18 mouse cellular contexts compared by ENCODE assay signal in the genomic region with DNA sequence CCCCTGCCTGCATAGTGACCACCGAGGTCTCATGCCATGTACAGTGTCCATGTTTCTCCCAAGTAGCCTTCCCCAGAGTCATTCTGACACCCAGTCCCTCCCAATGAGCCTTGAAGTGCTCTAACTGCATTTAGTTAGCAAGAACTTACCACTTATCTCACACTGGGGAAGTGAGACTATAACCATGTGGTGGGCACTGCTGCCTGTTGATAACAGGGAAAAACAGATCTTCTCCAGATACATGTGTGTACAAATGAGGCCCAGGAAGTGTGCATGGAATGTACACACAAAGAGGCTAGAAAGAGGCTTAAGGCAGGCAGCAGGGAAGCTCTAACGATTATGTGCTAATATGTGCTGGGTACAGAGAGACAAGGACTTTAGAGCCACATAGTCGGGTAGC.
DNase-seq lines count a peak whose midpoint lies in the region; ATAC-seq lines count a peak whose summit lies in the region.
"Had no signal": no experiment of that assay in that cellular context is flagged by ENCODE, and none has a peak within 500 bp of the region (broad histone marks: within the 10 kb centered on the region; RNA-seq: fewer than 3 reads in every experiment).

No protein-coding gene starts in this region.

- H3K4me3 ChIP-seq in liver, embryonic 11.5 days (ENCODE audit: low read depth, low read length): no peak overlapping the region
- no peak overlapping the region for H3K4me3 ChIP-seq in stomach, embryonic 15.5 days (replicated peaks)
- H3K4me3 ChIP-seq: embryonic facial prominence, embryonic 15.5 days; heart, embryonic 13.5 days had no signal

- peak overlapping the region; percentile 53 for H3K4me2 ChIP-seq in liver, embryonic 11.5 days
- no peak overlapping the region for H3K4me2 ChIP-seq in stomach, embryonic 15.5 days
- H3K4me2 ChIP-seq: embryonic facial prominence, embryonic 15.5 days; heart, embryonic 13.5 days had no signal

- no peaks in the 10 kb centered on the region for H3K27me3 ChIP-seq in liver, embryonic 11.5 days (replicated peaks; ENCODE audit: control insufficient read depth, insufficient read depth, low read length)
- H3K27me3 ChIP-seq in stomach, embryonic 15.5 days (replicated peaks): no peaks in the 10 kb centered on the region
- H3K27me3 ChIP-seq: embryonic facial prominence, embryonic 15.5 days had no signal

- H3K36me3 ChIP-seq in liver, embryonic 11.5 days (ENCODE audit: control insufficient read depth, insufficient read depth, low read length): no peaks in the 10 kb centered on the region
- H3K36me3 ChIP-seq in stomach, embryonic 15.5 days: no peaks in the 10 kb centered on the region
- H3K36me3 ChIP-seq: embryonic facial prominence, embryonic 15.5 days; heart, embryonic 13.5 days had no signal

- ATAC-seq in liver, embryonic 11.5 days (replicated peaks; ENCODE audit: low FRiP score): peak; percentile 91
- ATAC-seq in stomach, embryonic 15.5 days (ENCODE audit: insufficient read depth, low FRiP score, low read depth): peak; percentile 76; the same call in 1 of the 2 replicates
- ATAC-seq: forebrain, embryonic 16.5 days; inflammation-experienced regulatory T-cells, adult 6 months; Patski had no signal

- peak; percentile 12 to 25 for DNase-seq in spleen, postnatal 36 days (ENCODE audit: low spot score in 2 of 2)
- no peak for DNase-seq in spleen, postnatal 10 days (ENCODE audit: low spot score in 2 of 2)
- DNase-seq in c-Kit-positive CD71-positive TER-119-positive erythroid progenitor cells, embryonic 14.5 days (ENCODE audit: low spot score): peak; percentile 77
- peak; percentile 51 for DNase-seq in liver, embryonic 11.5 days (ENCODE audit: low spot score)
- no peak for DNase-seq in B cell, adult 2 months
- DNase-seq in kidney, postnatal 4 days: no peak
- DNase-seq: cerebellum, adult 18-20 months; gastrocnemius, postnatal 10 days; kidney, postnatal 25 days; lung, adult 18-20 months; lung, postnatal 4 days; right cerebral cortex, postnatal 25 days had no signal

- H3K9ac ChIP-seq in liver, embryonic 11.5 days (ENCODE audit: low read depth, low read length): no peak overlapping the region; the same call in 1 of the 2 replicates
- no peak overlapping the region for H3K9ac ChIP-seq in stomach, embryonic 15.5 days
- H3K9ac ChIP-seq: embryonic facial prominence, embryonic 15.5 days; heart, embryonic 13.5 days had no signal

- H3K9me3 ChIP-seq in liver, embryonic 11.5 days (ENCODE audit: control insufficient read depth, low read length): no peaks in the 10 kb centered on the region
- H3K9me3 ChIP-seq in stomach, embryonic 15.5 days: no peaks in the 10 kb centered on the region
- H3K9me3 ChIP-seq: embryonic facial prominence, embryonic 15.5 days; heart, embryonic 13.5 days had no signal

- H3K4me1 ChIP-seq in liver, embryonic 11.5 days (replicated peaks; ENCODE audit: control insufficient read depth, insufficient read depth, low read length): peaks cover 32% of the 10 kb centered on the region
- H3K4me1 ChIP-seq in stomach, embryonic 15.5 days: peaks cover 7% of the 10 kb centered on the region; the same call in 1 of the 2 replicates
- H3K4me1 ChIP-seq: embryonic facial prominence, embryonic 15.5 days had no signal

- H3K27ac ChIP-seq in liver, embryonic 11.5 days (ENCODE audit: low read depth, low read length): peak overlapping the region; percentile 89
- H3K27ac ChIP-seq in stomach, embryonic 15.5 days: no peak overlapping the region
- H3K27ac ChIP-seq: embryonic facial prominence, embryonic 15.5 days; heart, embryonic 13.5 days had no signal

- WGBS in liver, embryonic 11.5 days: 41% methylated on average over 3 of the region's 3 CpGs
- WGBS in stomach, embryonic 15.5 days: 71% methylated on average over 3 of the region's 3 CpGs

Comparison
In these comparisons a context has a peak if more than half of its experiments do, and no peak if none do; other contexts are left out.
1. DNase-seq: peak in spleen, postnatal 36 days (2 of 2), c-Kit-positive CD71-positive TER-119-positive erythroid progenitor cells, embryonic 14.5 days (single experiment) and liver, embryonic 11.5 days (single experiment); none in spleen, postnatal 10 days (0 of 2), B cell, adult 2 months (0 of 2) and kidney, postnatal 4 days (0 of 2).